Mouse (Mus musculus) heart, postnatal 0 days (tissue): ENCODE measurements around the gene Rnf187.

Experiments used
- CTCF ChIP-seq: IDR thresholded peaks from 2 replicates; pipeline ENCODE4 v1.5.1; 2016; ENCODE audit warnings: antibody characterized with exemption, control low read depth, low read depth
- EP300 ChIP-seq: IDR thresholded peaks from 2 replicates; pipeline ENCODE4 v1.6.1; 2016; ENCODE audit warnings: antibody characterized with exemption, low read depth

- no peak for TF ChIP-seq CTCF
- TF ChIP-seq EP300 = no peak
These were observed 25.5 kb upstream of the Rnf187 start for GRCm38 (mm10) chr11:58964216-58964615.
